Mouse (Mus musculus) liver, adult 2 months (tissue): ENCODE measurements at regions not wholly inside any gene's neighbourhood (a gene's known extent, or its start where the extent isn't known, plus 50 kb on each side); places are given as distances from the start of the nearest gene placed in this dataset.

Source experiments
- DNase-seq: peaks from one replicate; pipeline ENCODE4 v3.0.0-alpha.2; 2011; ENCODE audit warnings: low read depth, low spot score; ENCODE audit errors: extremely low read depth
- H3K27ac ChIP-seq: fragments of 200-500 bp; replicated peaks from 2 replicates; pipeline ENCODE4 v1.5.1; 2012; ENCODE audit warnings: low read depth, mild to moderate bottlenecking, control low read depth, inconsistent platforms, low read length; ENCODE audit not compliant: insufficient read depth
- H3K27me3 ChIP-seq: fragments of 200-500 bp; 2 replicates; pipeline ENCODE4 v1.6.1; 2012; ENCODE audit warnings: mild to moderate bottlenecking, moderate library complexity, low read length, inconsistent platforms; ENCODE audit not compliant: control insufficient read depth, insufficient read depth
- H3K36me3 ChIP-seq: fragments of 200-500 bp; 2 replicates; pipeline ENCODE4 v1.6.1; 2012; ENCODE audit warnings: low read length, inconsistent platforms; ENCODE audit not compliant: control insufficient read depth, insufficient read depth
- H3K4me1 ChIP-seq: fragments of 200-500 bp; 2 replicates; pipeline ENCODE4 v1.6.1; 2011; ENCODE audit warnings: low read length; ENCODE audit not compliant: control insufficient read depth, insufficient read depth
- H3K4me3 ChIP-seq: fragments of 200-500 bp; 2 replicates; pipeline ENCODE4 v1.5.1; 2011; ENCODE audit warnings: low read depth, mild to moderate bottlenecking, control low read depth, low read length, moderate library complexity; ENCODE audit not compliant: insufficient read depth
- H3K79me2 ChIP-seq: fragments of 200-500 bp; 2 replicates; pipeline ENCODE4 v1.6.1; 2012; ENCODE audit warnings: inconsistent platforms, mild to moderate bottlenecking, low read length, moderate library complexity; ENCODE audit not compliant: control insufficient read depth, insufficient read depth
- H3K9ac ChIP-seq: fragments of 200-500 bp; 2 replicates; pipeline ENCODE4 v1.6.1; 2012; ENCODE audit warnings: low read depth, mild to moderate bottlenecking, control low read depth, inconsistent platforms, low read length
- CTCF ChIP-seq: fragments of 200-500 bp; IDR thresholded peaks from 2 replicates; pipeline ENCODE4 v1.5.1; 2011; ENCODE audit warnings: low read depth, low read length, control low read depth
- POLR2A ChIP-seq: fragments of 200-500 bp; IDR thresholded peaks from 2 replicates; pipeline ENCODE4 v1.6.1; 2011; ENCODE audit warnings: low read length, control low read depth; ENCODE audit not compliant: insufficient read depth; ENCODE audit errors: extremely low read depth
- WGBS: fragments of 180-500 bp; shearing (Covaris S2); methylation state at CpG from one replicate; pipeline ENCODE4 v1.1.7; 2018; 5-methylcytosine and 5-hydroxymethylcytosine counted together

- Histone ChIP-seq H3K36me3 (no peaks in the 10 kb centered on the region), H3K79me2 (no peaks in the 10 kb centered on the region), H3K9ac (no peak overlapping the region), H3K27ac (no peak overlapping the region), H3K4me3 (no peak overlapping the region), H3K4me1 (no peaks in the 10 kb centered on the region), H3K27me3 (no peaks in the 10 kb centered on the region)
- WGBS, result 86% methylated on average over 3 of the region's 3 CpGs
- DNase-seq, result no peak
- TF ChIP-seq POLR2A (no peak), CTCF (no peak)
Observed at GRCm38 (mm10) chr11:6738163-6738562, 79.8 kb downstream of the Ramp3 start.

- H3K27me3 ChIP-seq, result no peaks in the 10 kb centered on the region
- no peak for DNase-seq
Observed at GRCm38 (mm10) chr11:6734746-6735430, 76.6 kb downstream of the Ramp3 start.

GRCm38 (mm10) chr11:6731505-6731904, 73.2 kb downstream of the Ramp3 start:
- H3K9ac ChIP-seq, result no peak overlapping the region
- no peak overlapping the region for H3K4me3 ChIP-seq
- no peaks in the 10 kb centered on the region for H3K27me3 ChIP-seq
- 79% methylated on average over 5 of the region's 5 CpGs for WGBS
- H3K4me1 ChIP-seq, result no peaks in the 10 kb centered on the region
- no peak for TF ChIP-seq POLR2A
- TF ChIP-seq CTCF, result no peak
- H3K36me3 ChIP-seq, result no peaks in the 10 kb centered on the region
- DNase-seq, result no peak
- no peak overlapping the region for H3K27ac ChIP-seq
- H3K79me2 ChIP-seq, result no peaks in the 10 kb centered on the region

More at GRCm38 (mm10) chr11:6734746-6735430, 76.6 kb downstream of the Ramp3 start:
- no peaks in the 10 kb centered on the region for H3K79me2 ChIP-seq
- WGBS, result 86% methylated on average over 7 of the region's 7 CpGs
- TF ChIP-seq CTCF, result no peak
- no peak for TF ChIP-seq POLR2A
- no peaks in the 10 kb centered on the region for H3K36me3 ChIP-seq
- H3K4me1 ChIP-seq, result no peaks in the 10 kb centered on the region
- no peak overlapping the region for H3K27ac ChIP-seq
- H3K4me3 ChIP-seq, result no peak overlapping the region
- H3K9ac ChIP-seq, result no peak overlapping the region
